25 mouse cellular contexts compared by ENCODE assay signal in genomic region chr12:119425749-119426148, GRCm38 (mm10).
DNase-seq lines count a peak whose midpoint lies in the region; ATAC-seq and TF ChIP-seq lines count a peak whose summit lies in the region.
"Had no signal": no experiment of that assay in that cellular context is flagged by ENCODE, and none has a peak within 500 bp of the region (broad histone marks: within the 10 kb centered on the region; RNA-seq: fewer than 3 reads in every experiment).

No protein-coding gene starts in this region.

- no peaks in the 10 kb centered on the region for H3K27me3 ChIP-seq in stomach, embryonic 15.5 days (replicated peaks)
- H3K27me3 ChIP-seq in stomach, postnatal 0 days (ENCODE audit: control insufficient read depth, insufficient read depth, low read length), result no peaks in the 10 kb centered on the region
- H3K27me3 ChIP-seq in intestine, embryonic 16.5 days (replicated peaks; ENCODE audit: control insufficient read depth, insufficient read depth, low read length), result no peaks in the 10 kb centered on the region
- H3K27me3 ChIP-seq in liver, embryonic 16.5 days (ENCODE audit: control insufficient read depth, insufficient read depth, low read depth, low read length), result no peaks in the 10 kb centered on the region
- H3K27me3 ChIP-seq in myocyte (ENCODE audit: control insufficient read depth, insufficient read depth, insufficient read length), result no peaks in the 10 kb centered on the region
- H3K27me3 ChIP-seq: embryonic facial prominence, embryonic 15.5 days; heart, embryonic 15.5 days had no signal

- no peak overlapping the region for H3K9ac ChIP-seq in stomach, embryonic 15.5 days
- H3K9ac ChIP-seq in stomach, postnatal 0 days (ENCODE audit: low read length), result no peak overlapping the region
- H3K9ac ChIP-seq in intestine, embryonic 16.5 days (ENCODE audit: low read depth, low read length), result no peak overlapping the region
- no peak overlapping the region for H3K9ac ChIP-seq in liver, embryonic 16.5 days (ENCODE audit: low read depth, low read length)
- H3K9ac ChIP-seq: embryonic facial prominence, embryonic 15.5 days; heart, embryonic 15.5 days had no signal

- H3ac ChIP-seq in myocyte (ENCODE audit: control insufficient read depth, insufficient read length), result no peak overlapping the region

- no peak overlapping the region for H3K4me3 ChIP-seq in stomach, embryonic 15.5 days (replicated peaks)
- H3K4me3 ChIP-seq in stomach, postnatal 0 days (ENCODE audit: low read depth, low read length), result no peak overlapping the region
- no peak overlapping the region for H3K4me3 ChIP-seq in intestine, embryonic 16.5 days (ENCODE audit: low read length)
- H3K4me3 ChIP-seq in liver, embryonic 16.5 days (ENCODE audit: low read depth, low read length), result no peak overlapping the region
- H3K4me3 ChIP-seq in myocyte, result no peak overlapping the region
- H3K4me3 ChIP-seq: embryonic facial prominence, embryonic 10.5 days; embryonic facial prominence, embryonic 15.5 days; gastrocnemius, adult 2 months; heart, embryonic 10.5 days; heart, embryonic 15.5 days; midbrain, embryonic 10.5 days had no signal

- H3K79me2 ChIP-seq in myocyte (ENCODE audit: control insufficient read depth, insufficient read depth), result no peaks in the 10 kb centered on the region

- no peak for TF ChIP-seq POLR2A in myocyte (IDR thresholded peaks at IDR 0.05; ENCODE audit: insufficient read length, low read depth)

- ATAC-seq in stomach, embryonic 15.5 days (ENCODE audit: insufficient read depth, low FRiP score, low read depth), result peak; percentile 50; the same call in 1 of the 2 replicates
- no peak for ATAC-seq in stomach, postnatal 0 days (ENCODE audit: low FRiP score, low TSS enrichment)
- 0 out of 2 replicates have a peak, but pooled peaks have one; percentile 36 for ATAC-seq in intestine, embryonic 16.5 days
- peak; percentile 82 for ATAC-seq in liver, embryonic 16.5 days (ENCODE audit: low read depth)
- no peak for ATAC-seq in granulocyte monocyte progenitor cell, adult 5-6 weeks (replicated peaks; ENCODE audit: poor library complexity, severe bottlenecking)
- ATAC-seq: forebrain, embryonic 14.5 days; hindbrain, embryonic 16.5 days; lung, postnatal 0 days had no signal

- TF ChIP-seq CTCF in stomach, postnatal 0 days (IDR thresholded peaks at IDR 0.05; ENCODE audit: low read depth), result no peak

- no peaks in the 10 kb centered on the region for H3K4me1 ChIP-seq in stomach, embryonic 15.5 days
- H3K4me1 ChIP-seq in stomach, postnatal 0 days (replicated peaks; ENCODE audit: control insufficient read depth, insufficient read depth), result no peaks in the 10 kb centered on the region
- no peaks in the 10 kb centered on the region for H3K4me1 ChIP-seq in intestine, embryonic 16.5 days (ENCODE audit: control insufficient read depth, insufficient read depth, low read length)
- no peaks in the 10 kb centered on the region for H3K4me1 ChIP-seq in liver, embryonic 16.5 days (ENCODE audit: control insufficient read depth, low read depth, low read length)
- H3K4me1 ChIP-seq: embryonic facial prominence, embryonic 10.5 days; embryonic facial prominence, embryonic 15.5 days; heart, embryonic 10.5 days; heart, embryonic 15.5 days; midbrain, embryonic 10.5 days had no signal

- DNase-seq in stomach, postnatal 0 days (ENCODE audit: low spot score), result no peak
- no peak for DNase-seq in heart, adult 9 months (ENCODE audit: low spot score in 2 of 2)
- no peak for DNase-seq in frontal cortex, postnatal 25 days (ENCODE audit: low spot score in 2 of 2)
- DNase-seq: cerebellum, adult 18-20 months; cerebellum, postnatal 10 days; gastrocnemius, adult 2 months; gastrocnemius, postnatal 36 days; kidney, postnatal 14 days; layer of hippocampus, adult 9-11 months; lung, postnatal 4 days; thymus, adult 18-20 months; thymus, postnatal 25 days had no signal

- H3K36me3 ChIP-seq in stomach, embryonic 15.5 days, result no peaks in the 10 kb centered on the region
- no peaks in the 10 kb centered on the region for H3K36me3 ChIP-seq in stomach, postnatal 0 days (ENCODE audit: control insufficient read depth, insufficient read depth, low read length)
- H3K36me3 ChIP-seq in intestine, embryonic 16.5 days (ENCODE audit: control insufficient read depth, insufficient read depth, low read length), result no peaks in the 10 kb centered on the region
- H3K36me3 ChIP-seq in liver, embryonic 16.5 days (ENCODE audit: control insufficient read depth, insufficient read depth), result no peaks in the 10 kb centered on the region
- H3K36me3 ChIP-seq in myocyte (ENCODE audit: control insufficient read depth, insufficient read depth), result no peaks in the 10 kb centered on the region
- H3K36me3 ChIP-seq: embryonic facial prominence, embryonic 10.5 days; embryonic facial prominence, embryonic 15.5 days; heart, embryonic 10.5 days; heart, embryonic 15.5 days; midbrain, embryonic 10.5 days had no signal

- no peak for TF ChIP-seq EP300 in stomach, postnatal 0 days (optimal IDR thresholded peaks at IDR 0.05)

- H3K27ac ChIP-seq in stomach, embryonic 15.5 days, result no peak overlapping the region
- no peak overlapping the region for H3K27ac ChIP-seq in stomach, postnatal 0 days (replicated peaks)
- H3K27ac ChIP-seq in intestine, embryonic 16.5 days (ENCODE audit: low read length), result no peak overlapping the region
- H3K27ac ChIP-seq in liver, embryonic 16.5 days (ENCODE audit: low read length), result no peak overlapping the region
- H3K27ac ChIP-seq: embryonic facial prominence, embryonic 10.5 days; embryonic facial prominence, embryonic 15.5 days; gastrocnemius, adult 2 months; heart, embryonic 10.5 days; heart, embryonic 15.5 days; midbrain, embryonic 10.5 days had no signal

- H3K4me2 ChIP-seq in stomach, embryonic 15.5 days, result no peak overlapping the region
- H3K4me2 ChIP-seq in stomach, postnatal 0 days (replicated peaks; ENCODE audit: low read depth), result no peak overlapping the region
- no peak overlapping the region for H3K4me2 ChIP-seq in intestine, embryonic 16.5 days (ENCODE audit: low read depth, low read length)
- H3K4me2 ChIP-seq in liver, embryonic 16.5 days (ENCODE audit: low read depth, low read length), result no peak overlapping the region
- H3K4me2 ChIP-seq in myocyte (ENCODE audit: low read depth), result peak overlapping the region; percentile 5
- H3K4me2 ChIP-seq: embryonic facial prominence, embryonic 15.5 days; heart, embryonic 15.5 days had no signal

- 63% methylated on average over 2 of the region's 2 CpGs for WGBS in stomach, embryonic 15.5 days
- 41% methylated on average over 2 of the region's 2 CpGs for WGBS in stomach, postnatal 0 days
- 49% methylated on average over 2 of the region's 2 CpGs for WGBS in intestine, embryonic 16.5 days
- 18% methylated on average over 2 of the region's 2 CpGs for WGBS in liver, embryonic 16.5 days (ENCODE audit: insufficient replicate concordance)

- no peaks in the 10 kb centered on the region for H3K9me3 ChIP-seq in stomach, embryonic 15.5 days
- H3K9me3 ChIP-seq in stomach, postnatal 0 days (ENCODE audit: control insufficient read depth, low read length), result no peaks in the 10 kb centered on the region
- H3K9me3 ChIP-seq in intestine, embryonic 16.5 days (ENCODE audit: control insufficient read depth, low read length), result no peaks in the 10 kb centered on the region
- no peaks in the 10 kb centered on the region for H3K9me3 ChIP-seq in liver, embryonic 16.5 days (replicated peaks; ENCODE audit: control insufficient read depth, low read length)
- H3K9me3 ChIP-seq: embryonic facial prominence, embryonic 10.5 days; embryonic facial prominence, embryonic 15.5 days; heart, embryonic 10.5 days; heart, embryonic 15.5 days; midbrain, embryonic 10.5 days had no signal

TF ChIP-seq in myocyte, 11 proteins besides CTCF, POLR2A, EP300 and RAD21:
- TF ChIP-seq MYOD1 (IDR thresholded peaks at IDR 0.05; ENCODE audit: control insufficient read depth in 1 of 3, insufficient read length in 2 of 3, low read depth in 2 of 3), result no peak
- TF ChIP-seq TCF3 (IDR thresholded peaks at IDR 0.05; ENCODE audit: insufficient read length, low read depth), result no peak
- no peak for TF ChIP-seq TCF12 (IDR thresholded peaks at IDR 0.05; ENCODE audit: insufficient read depth, poor library complexity, severe bottlenecking)
- no peak for TF ChIP-seq POLR2AphosphoS2 (IDR thresholded peaks at IDR 0.05; ENCODE audit: insufficient read length, low read depth)
- no peak for TF ChIP-seq MYOG (IDR thresholded peaks at IDR 0.05; ENCODE audit: control insufficient read depth in 1 of 3, insufficient read depth in 1 of 3, insufficient read length in 2 of 3, low read depth in 2 of 3)
- no peak for TF ChIP-seq E2F4 (IDR thresholded peaks at IDR 0.05; ENCODE audit: insufficient read depth)
- no peak for TF ChIP-seq CEBPB (IDR thresholded peaks at IDR 0.05; ENCODE audit: insufficient read depth, poor library complexity, severe bottlenecking)
- TF ChIP-seq USF1 (IDR thresholded peaks at IDR 0.05; ENCODE audit: low read depth), result no peak
- no peak for TF ChIP-seq SRF (IDR thresholded peaks at IDR 0.05; ENCODE audit: control insufficient read depth, insufficient read length, low read depth)
- TF ChIP-seq REST (IDR thresholded peaks at IDR 0.05; ENCODE audit: insufficient read depth, insufficient read length), result no peak
- TF ChIP-seq MAX (IDR thresholded peaks at IDR 0.05; ENCODE audit: low read depth), result no peak

Comparison
In these comparisons a context has a peak if more than half of its experiments do, and no peak if none do; other contexts are left out.
1. ATAC-seq: peak in stomach, embryonic 15.5 days (single experiment), intestine, embryonic 16.5 days (single experiment) and liver, embryonic 16.5 days (single experiment); none in stomach, postnatal 0 days (single experiment) and granulocyte monocyte progenitor cell, adult 5-6 weeks (single experiment).